Mouse (Mus musculus) brain, embryonic 14.5 days (tissue): Measurements from ENCODE around the gene Pan3.

Source experiments
- CTCF ChIP-seq: fragments of 200-500 bp; IDR thresholded peaks from 2 replicates; pipeline ENCODE4 v1.5.1; 2012; ENCODE audit warnings: inconsistent platforms, mild to moderate bottlenecking, moderate library complexity, borderline replicate concordance; ENCODE audit not compliant: insufficient read depth, insufficient read length; ENCODE audit errors: extremely low read depth
- POLR2A ChIP-seq: fragments of 200-500 bp; IDR thresholded peaks from 2 replicates; pipeline ENCODE4 v1.6.1; 2012; ENCODE audit warnings: mild to moderate bottlenecking, inconsistent platforms, borderline replicate concordance; ENCODE audit not compliant: poor library complexity, insufficient read depth, insufficient read length, severe bottlenecking; ENCODE audit errors: extremely low read depth

GRCm38 (mm10) chr5:147399843-147400504 is 30.0 kb upstream of the Pan3 start, which contains the start of gene Flt3:
- no peak for TF ChIP-seq CTCF
- no peak for TF ChIP-seq POLR2A
